Mouse (Mus musculus) cortical plate, adult 2 months (tissue): ENCODE data around the gene Kcnj16. TPM values are rescaled to one million over a fixed set of nuclear protein-coding genes. Genes with fewer than 3 reads are reported as not detected.

Experiments used
- H3K27ac ChIP-seq: fragments of 200-500 bp; 2 replicates; pipeline ENCODE4 v1.5.1; 2012; ENCODE audit warnings: low read length, control low read depth, inconsistent platforms; ENCODE audit not compliant: insufficient read depth
- H3K4me1 ChIP-seq: fragments of 200-500 bp; 2 replicates; pipeline ENCODE4 v1.6.1; 2011; ENCODE audit warnings: low read length; ENCODE audit not compliant: control insufficient read depth, insufficient read depth
- H3K4me3 ChIP-seq: fragments of 200-500 bp; 2 replicates; pipeline ENCODE4 v1.5.1; 2011; ENCODE audit warnings: mild to moderate bottlenecking, low read length, control low read depth; ENCODE audit not compliant: insufficient read depth
- CTCF ChIP-seq: fragments of 200-500 bp; IDR thresholded peaks from 2 replicates; pipeline ENCODE4 v1.5.1; 2011; ENCODE audit warnings: mild to moderate bottlenecking, control low read depth, low read length; ENCODE audit not compliant: insufficient read depth; ENCODE audit errors: extremely low read depth
- POLR2A ChIP-seq: fragments of 200-500 bp; IDR thresholded peaks from 2 replicates; pipeline ENCODE4 v1.6.1; 2011; ENCODE audit warnings: mild to moderate bottlenecking, low read length, control low read depth; ENCODE audit not compliant: insufficient read depth; ENCODE audit errors: extremely low read depth
- polyA plus RNA-seq: library from polyadenylated mRNA; depleted of rRNA; stranded (reverse); fragments of >200 nt; gene quantifications from 2 replicates; pipeline ENCODE4 v1.2.3, GENCODE M21; 2012

Kcnj16 gene
- polyA plus RNA-seq, 1 experiment: 16.8 TPM

DNA sequence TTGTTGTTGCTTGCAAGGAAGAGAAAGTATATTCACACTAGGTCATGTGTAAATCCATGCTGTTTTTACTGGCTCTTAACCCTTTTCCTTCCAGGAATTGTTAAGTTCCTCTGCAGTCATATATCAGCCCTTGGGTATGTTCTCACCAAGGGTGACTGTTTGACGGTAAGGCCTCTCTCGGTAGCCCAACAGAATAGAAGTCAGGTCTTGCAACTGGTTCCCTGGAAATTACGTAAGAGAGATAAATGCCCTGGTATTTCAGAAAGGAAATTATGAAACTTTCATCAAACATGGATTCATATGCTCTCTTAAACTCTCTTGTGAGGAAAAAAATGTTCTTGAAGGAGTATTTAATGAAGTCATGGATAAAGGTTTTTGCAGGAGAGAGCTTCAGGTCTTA is 86.4 kb downstream of the Kcnj16 start:
- H3K4me3 ChIP-seq: no peak overlapping the region
- TF ChIP-seq POLR2A (no peak), CTCF (no peak)
- H3K27ac ChIP-seq: no peak overlapping the region
- peaks cover 3% of the 10 kb centered on the region; the same call in 1 of the 2 replicates for H3K4me1 ChIP-seq

DNA sequence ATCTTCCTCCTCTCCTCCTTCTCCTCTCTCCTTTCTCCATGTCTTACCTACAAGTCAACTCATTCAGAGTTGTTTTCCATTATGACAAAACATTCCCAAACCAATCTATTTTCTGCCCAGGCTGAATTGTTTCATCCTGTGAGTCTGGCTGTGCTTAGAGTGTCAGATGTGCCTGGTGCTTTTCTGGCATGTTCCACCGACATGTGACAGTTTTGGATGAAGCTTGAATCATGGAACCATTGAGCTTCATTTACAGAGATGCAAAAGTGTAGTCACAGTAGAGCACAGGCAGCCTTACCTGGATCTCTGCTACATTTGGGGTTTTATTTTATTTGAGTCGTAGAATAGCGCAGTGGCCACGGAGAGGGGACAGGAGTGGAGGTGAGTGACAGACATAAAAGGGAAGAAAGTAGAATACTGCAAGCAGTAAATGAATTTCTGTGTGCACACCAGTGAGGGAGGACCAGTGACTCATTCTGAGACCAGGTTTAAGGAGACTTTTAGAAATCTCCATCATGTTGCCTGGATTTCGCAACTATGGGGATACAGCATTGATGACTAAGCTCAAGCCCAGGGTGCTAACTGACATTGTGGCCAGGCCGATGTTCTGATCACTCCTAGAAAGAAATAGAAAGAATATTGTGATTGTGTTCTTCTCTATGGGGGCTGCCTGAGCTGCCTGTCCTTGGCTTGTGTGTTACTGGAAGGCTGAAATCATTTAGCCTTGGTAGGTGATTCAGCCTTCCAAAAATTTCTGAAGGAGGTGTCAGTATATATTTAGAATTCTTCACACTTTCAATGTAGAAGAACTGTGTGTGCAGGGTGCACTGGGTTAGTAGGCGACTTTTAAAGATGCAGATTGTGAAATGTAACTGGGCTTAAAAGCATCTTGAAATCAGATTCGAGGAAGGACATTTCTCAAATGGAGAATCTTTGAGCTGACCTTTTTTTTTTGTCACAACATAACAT is 87.3 kb downstream of the Kcnj16 start:
- TF ChIP-seq POLR2A: no peak
- TF ChIP-seq CTCF: no peak
- H3K4me1 ChIP-seq: peaks cover 4% of the 10 kb centered on the region; the same call in 1 of the 2 replicates
- H3K4me3 ChIP-seq: no peak overlapping the region
- H3K27ac ChIP-seq: peak overlapping the region; percentile 48; the same call in 1 of the 2 replicates

DNA sequence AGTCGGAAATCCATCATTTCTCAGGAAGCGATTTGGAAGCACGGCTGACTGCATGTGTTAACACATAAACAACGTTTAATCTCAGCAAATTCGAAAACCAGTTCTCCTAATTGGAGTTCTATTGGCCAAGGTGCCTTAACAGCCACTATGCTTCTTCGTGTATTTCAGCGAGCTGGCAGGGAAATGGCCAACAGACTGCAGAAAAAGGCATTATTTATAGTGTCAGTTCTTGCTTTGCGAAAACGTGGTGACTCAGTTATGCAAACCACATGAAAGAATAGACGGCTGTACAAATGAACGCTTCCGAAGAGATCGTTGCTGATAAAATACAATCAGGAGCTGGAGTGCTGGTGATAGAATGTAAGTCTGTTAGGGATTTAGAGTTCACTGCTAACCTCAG is 88.2 kb downstream of the Kcnj16 start:
- H3K27ac ChIP-seq: peak overlapping the region; percentile 56
- H3K4me3 ChIP-seq: no peak overlapping the region
- TF ChIP-seq POLR2A: no peak
- no peak for TF ChIP-seq CTCF
- peaks cover 4% of the 10 kb centered on the region; the same call in 1 of the 2 replicates for H3K4me1 ChIP-seq

DNA sequence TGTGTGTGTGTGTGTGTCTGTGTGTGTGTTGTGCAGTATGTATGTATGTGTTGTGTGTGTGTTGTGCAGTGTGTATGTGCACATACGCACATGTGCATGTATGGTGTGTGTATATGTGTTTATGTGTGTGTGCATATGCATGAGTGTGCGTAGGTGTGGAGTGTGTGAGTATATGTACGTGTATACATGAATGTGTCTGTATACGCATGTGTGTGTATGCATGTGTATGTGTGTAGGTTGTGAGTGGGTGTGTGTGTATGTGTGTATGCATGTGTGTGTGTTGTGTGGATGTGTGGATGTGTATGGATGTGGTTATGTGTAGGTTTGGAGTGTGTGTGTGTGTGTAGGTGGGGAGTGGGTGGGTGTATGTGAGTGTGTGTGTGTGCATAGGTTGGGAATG is 89.6 kb downstream of the Kcnj16 start:
- peaks cover 4% of the 10 kb centered on the region; the same call in 1 of the 2 replicates for H3K4me1 ChIP-seq
- no peak overlapping the region for H3K4me3 ChIP-seq
- TF ChIP-seq CTCF (no peak), POLR2A (no peak)
- no peak overlapping the region for H3K27ac ChIP-seq

DNA sequence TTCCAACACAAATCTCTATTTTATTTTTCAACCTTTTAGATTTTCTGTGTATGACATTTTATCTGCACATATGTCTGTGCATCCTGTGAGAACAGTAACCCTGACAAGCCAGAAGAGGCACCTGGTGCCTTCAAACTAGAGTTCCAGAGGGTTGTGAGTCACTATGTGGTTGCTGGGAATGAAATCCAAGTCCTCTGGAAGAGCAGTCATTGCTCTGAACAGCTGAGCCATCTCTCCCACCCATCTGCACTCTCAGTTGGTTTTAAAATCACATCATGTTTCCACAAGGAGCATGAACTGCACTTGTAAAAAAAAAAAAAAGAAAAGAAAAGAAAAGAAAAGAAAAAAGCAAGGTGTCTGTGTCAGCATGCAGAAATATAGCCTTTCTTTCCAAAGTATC is 91.6 kb downstream of the Kcnj16 start:
- H3K4me1 ChIP-seq: peaks cover 4% of the 10 kb centered on the region; the same call in 1 of the 2 replicates
- H3K27ac ChIP-seq: no peak overlapping the region
- TF ChIP-seq CTCF (no peak), POLR2A (no peak)
- no peak overlapping the region for H3K4me3 ChIP-seq

DNA sequence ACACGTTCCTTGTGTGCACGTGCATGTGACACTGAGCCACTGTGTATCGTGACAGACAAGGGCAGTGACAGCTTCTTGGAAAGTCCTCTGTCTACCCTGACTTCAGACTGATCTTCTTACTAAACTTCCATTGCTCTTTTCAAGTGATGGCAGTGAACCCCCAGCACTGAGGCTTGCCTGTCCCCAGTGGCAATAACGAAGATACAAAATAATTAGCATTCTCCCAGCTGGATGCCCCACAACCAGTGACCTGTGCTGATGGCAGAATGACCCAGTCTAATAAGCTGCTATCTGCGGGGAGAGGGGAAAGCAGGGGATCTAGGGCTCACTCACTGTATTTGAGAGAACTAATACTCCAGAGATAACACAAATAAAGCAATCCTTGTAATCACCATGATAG is 92.4 kb downstream of the Kcnj16 start:
- Histone ChIP-seq H3K4me3 (no peak overlapping the region), H3K27ac (no peak overlapping the region), H3K4me1 (peaks cover 4% of the 10 kb centered on the region; the same call in 1 of the 2 replicates)
- no peak for TF ChIP-seq CTCF
- no peak for TF ChIP-seq POLR2A

DNA sequence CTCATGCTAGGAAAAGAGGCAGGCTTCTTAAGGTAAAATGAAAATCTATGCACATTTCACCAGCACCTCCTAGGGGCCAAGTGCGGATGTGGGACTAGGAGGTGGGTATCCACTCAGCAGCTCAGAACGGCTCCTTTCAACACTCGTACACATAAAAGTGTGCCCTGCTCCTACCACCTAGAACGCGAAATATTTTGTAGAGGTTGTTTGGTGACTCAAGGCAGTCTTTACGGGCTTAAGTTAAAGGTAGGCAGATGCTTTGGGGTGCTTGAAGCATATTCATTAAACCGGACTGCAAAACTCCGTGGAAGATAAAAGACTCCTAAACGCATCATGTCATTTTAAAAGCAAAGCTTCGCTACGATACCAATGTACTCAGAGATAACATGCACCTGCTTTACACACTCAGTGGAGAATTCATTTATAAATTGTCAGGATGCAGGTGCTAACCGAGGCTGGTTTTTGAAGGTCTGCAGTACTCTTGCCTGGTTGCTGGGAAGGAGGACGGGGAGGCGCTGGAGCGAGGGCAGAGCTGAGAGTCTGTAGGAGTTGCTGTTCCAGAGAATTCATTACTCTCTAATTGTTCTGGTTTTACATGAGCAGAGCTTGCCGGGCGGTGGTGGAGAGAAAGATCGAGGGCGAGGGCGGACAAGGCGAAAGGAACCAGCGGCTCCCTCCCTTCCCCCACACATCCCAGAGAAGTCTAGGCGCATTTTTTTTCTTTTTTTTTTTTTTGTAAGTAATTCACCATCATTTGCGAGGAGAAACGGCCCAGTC is 97.1 kb downstream of the Kcnj16 start:
- Histone ChIP-seq H3K27ac (peak overlapping the region; percentile 66; the same call in 1 of the 2 replicates), H3K4me1 (0 out of 2 replicates have a peak, but pooled peaks cover 1% of the 10 kb centered on the region), H3K4me3 (peak overlapping the region; percentile 53)
- no peak for TF ChIP-seq POLR2A
- peak; percentile 75 for TF ChIP-seq CTCF

DNA sequence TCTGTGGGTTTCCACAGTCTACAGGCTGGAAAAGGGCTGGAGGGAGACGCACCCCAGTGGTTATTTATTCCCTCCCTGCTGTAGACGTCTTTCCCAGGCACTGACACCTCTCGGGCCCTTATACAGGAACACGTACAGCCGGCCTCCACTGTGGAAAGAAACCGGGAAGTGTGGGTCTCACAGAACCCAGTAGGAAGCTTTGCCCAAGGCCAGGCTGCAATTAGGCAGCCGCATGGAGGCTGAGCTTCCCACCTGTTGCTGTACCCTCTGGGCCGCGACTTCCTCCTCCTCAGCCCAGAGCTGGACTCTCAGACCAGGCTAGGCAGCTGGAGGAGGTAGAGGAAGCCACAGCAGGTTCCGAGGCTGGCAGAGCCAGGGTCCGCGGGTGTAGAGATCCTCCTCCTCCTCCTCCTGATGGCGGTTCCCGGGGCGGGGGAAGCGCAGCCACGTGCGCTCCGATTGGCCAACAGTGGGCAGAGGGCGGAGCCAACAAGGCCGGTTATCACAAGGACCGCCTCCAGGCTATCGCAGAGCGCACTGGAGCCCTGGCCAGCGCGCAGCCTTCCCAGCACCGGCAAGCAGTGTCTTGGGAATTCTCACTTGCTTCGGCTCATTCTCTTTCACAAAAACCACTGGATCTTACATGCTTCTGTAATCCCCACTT is 97.9 kb downstream of the Kcnj16 start, which contains the start of gene Kcnj2:
Kcnj2 (plus strand) TSS at position 530 of the 664 bp plus-strand sequence.
- peak within 1 kb of the TSS; percentile 66 for H3K27ac ChIP-seq
- no peak for TF ChIP-seq CTCF
- TF ChIP-seq POLR2A: peak; percentile 99
- H3K4me3 ChIP-seq: peak within 1 kb of the TSS; percentile 53
- no peaks in the 10 kb centered on the region; the same call in 1 of the 2 replicates for H3K4me1 ChIP-seq

DNA sequence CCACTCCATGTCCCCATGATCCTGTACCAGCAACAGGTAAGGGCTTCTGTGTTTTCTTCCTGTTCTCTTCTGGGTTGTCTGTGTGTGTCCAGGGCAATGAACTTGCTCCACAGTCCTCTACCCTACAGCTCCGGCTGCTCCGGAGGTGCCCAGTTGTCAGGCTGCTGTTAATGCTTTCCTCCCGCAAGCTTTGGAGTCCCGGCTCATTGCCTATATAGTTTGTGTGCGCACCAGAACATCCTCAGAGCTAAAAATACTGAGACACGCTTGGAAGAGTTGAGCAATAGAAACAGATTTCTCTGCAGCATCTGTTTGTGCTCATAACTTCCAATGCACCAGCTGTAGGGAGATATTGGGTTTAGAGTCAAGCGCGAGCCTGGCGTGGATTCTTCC is 98.5 kb downstream of the Kcnj16 start:
- TF ChIP-seq POLR2A: no peak
- no peak for TF ChIP-seq CTCF
- no peaks in the 10 kb centered on the region; the same call in 1 of the 2 replicates for H3K4me1 ChIP-seq
- H3K27ac ChIP-seq: peak overlapping the region; percentile 38
- peak overlapping the region; percentile 53 for H3K4me3 ChIP-seq
